Mouse (Mus musculus) heart, postnatal 25 days (tissue): ENCODE measurements at regions not wholly inside any gene's neighbourhood (a gene's known extent, or its start where the extent isn't known, plus 50 kb on each side); places are given as distances from the start of the nearest gene placed in this dataset.

Source experiments
- DNase-seq: peaks from one replicate; pipeline ENCODE4 v3.0.0; 2022; ENCODE audit warnings: low spot score
- intact Hi-C: fragments of 180-260 bp; cut with DNase I; formaldehyde crosslinking; loops from one replicate; pipeline ENCODE4 v1.15.1; 2025

- DNase-seq = no peak
- intact Hi-C loops = no loop called here
Observed at GRCm38 (mm10) chr3:60138319-60138718, 56.6 kb downstream of the Sucnr1 start.

- intact Hi-C loops = no loop called here
Observed at GRCm38 (mm10) chr3:60159865-60160264, 78.2 kb downstream of the Sucnr1 start.

GRCm38 (mm10) chr3:60167633-60168032 lies 86.0 kb downstream of the Sucnr1 start:
- no peak for DNase-seq

More at GRCm38 (mm10) chr3:60159865-60160264, 78.2 kb downstream of the Sucnr1 start:
- DNase-seq = no peak

GRCm38 (mm10) chr3:60168135-60168926 lies 86.7 kb downstream of the Sucnr1 start:
- intact Hi-C loops = no loop called here
- DNase-seq = no peak

More at GRCm38 (mm10) chr3:60167633-60168032, 86.0 kb downstream of the Sucnr1 start:
- intact Hi-C loops = no loop called here

- no peak for DNase-seq
- intact Hi-C loops = no loop called here
Observed at GRCm38 (mm10) chr3:60169606-60170005, 87.9 kb downstream of the Sucnr1 start.

- no peak for DNase-seq
- intact Hi-C loops = no loop called here
Observed at GRCm38 (mm10) chr3:60184481-60184880, 102.8 kb downstream of the Sucnr1 start.

GRCm38 (mm10) chr3:60196031-60196430 lies 114.4 kb downstream of the Sucnr1 start:
- intact Hi-C loops = no loop called here
- no peak for DNase-seq

GRCm38 (mm10) chr3:60207936-60208335 lies 126.3 kb downstream of the Sucnr1 start:
- intact Hi-C loops = no loop called here
- DNase-seq = no peak

GRCm38 (mm10) chr3:60218938-60219337 lies 137.3 kb downstream of the Sucnr1 start:
- DNase-seq = no peak
- intact Hi-C loops = no loop called here

GRCm38 (mm10) chr3:60240664-60241063 lies 159.0 kb downstream of the Sucnr1 start:
- DNase-seq = no peak
- intact Hi-C loops = no loop called here

- intact Hi-C loops = no loop called here
- no peak for DNase-seq
Observed at GRCm38 (mm10) chr3:60266666-60267415, 185.2 kb downstream of the Sucnr1 start.

GRCm38 (mm10) chr3:60267416-60268174 lies 185.9 kb downstream of the Sucnr1 start:
- intact Hi-C loops = no loop called here
- no peak for DNase-seq

- intact Hi-C loops = no loop called here
- DNase-seq = no peak
Observed at GRCm38 (mm10) chr3:60270463-60270862, 188.8 kb downstream of the Sucnr1 start.

GRCm38 (mm10) chr3:60273744-60274143 lies 192.1 kb downstream of the Sucnr1 start:
- intact Hi-C loops = no loop called here
- DNase-seq = no peak

- intact Hi-C loops = no loop called here
- no peak for DNase-seq
Observed at GRCm38 (mm10) chr3:60275249-60275838, 193.7 kb downstream of the Sucnr1 start.

GRCm38 (mm10) chr3:60277791-60278190 lies 194.8 kb upstream of the Mbnl1 start:
- DNase-seq = no peak

GRCm38 (mm10) chr3:60281229-60281628 lies 191.4 kb upstream of the Mbnl1 start:
- no peak for DNase-seq
- intact Hi-C loops = no loop called here

More at GRCm38 (mm10) chr3:60277791-60278190, 194.8 kb upstream of the Mbnl1 start:
- intact Hi-C loops = no loop called here

- DNase-seq = no peak
- intact Hi-C loops = no loop called here
Observed at GRCm38 (mm10) chr3:60281959-60282495, 190.6 kb upstream of the Mbnl1 start.

GRCm38 (mm10) chr3:60292142-60292541 lies 180.5 kb upstream of the Mbnl1 start:
- no peak for DNase-seq
- intact Hi-C loops = no loop called here

GRCm38 (mm10) chr3:60292940-60293339 lies 179.7 kb upstream of the Mbnl1 start:
- intact Hi-C loops = no loop called here
- DNase-seq = no peak
